Mouse (Mus musculus) adrenal gland, postnatal 14 days (tissue): ENCODE results near the gene Gm28168. TPM values are rescaled to one million over a fixed set of nuclear protein-coding genes. Genes with fewer than 3 reads are reported as not detected.
"Not testable (repeated sequence)": the region's sequence is repeated elsewhere in the genome, so short reads cannot be mapped to it uniquely, and the experiment has no call there.

Source experiments
- DNase-seq: peaks from one replicate; pipeline ENCODE4 v3.0.0; 2021; ENCODE audit warnings: mixed read lengths
- long read RNA-seq, 2 experiments: library from polyadenylated mRNA; stranded (forward); transcript quantifications; one replicate each; pipeline ENCODE4 v2.0.0; 2021
- total RNA-seq: library from RNA; stranded (reverse); gene quantifications from 2 replicates; pipeline ENCODE4 v1.2.3, GENCODE M21; 2021

Gm28168 gene
- total RNA-seq, result not detected in 2 replicates
- long read RNA-seq, experiment 1, result 0 reads
- long read RNA-seq, experiment 2, result 0 reads

- DNase-seq, result not testable (repeated sequence)
These were observed at the start of gene Gm28168 for GRCm38 (mm10) chr1:117927715-117928114. Gene Gm28168 (plus strand): TSS chr1:117928015.

GRCm38 (mm10) chr1:117965639-117966038 is 37.8 kb downstream of the Gm28168 start, which contains the start of gene Gm7145:
Gene Gm7145 (plus strand): TSS chr1:117965939.
- no peak for DNase-seq

Other genes starting within 250 kb of the Gm28168 start
- gene Gm28363, start 230.9 kb upstream of the Gm28168 start, total RNA-seq, result not detected in 2 replicates
- not detected in 2 replicates for gene B020011L13Rik, start 146.9 kb upstream of the Gm28168 start, total RNA-seq
- not detected in 2 replicates for gene Gm28360, start 97.9 kb upstream of the Gm28168 start, total RNA-seq
- not detected in 2 replicates for gene Gm7145, start 37.9 kb downstream of the Gm28168 start, total RNA-seq
- gene Gm29106, start 248.5 kb downstream of the Gm28168 start, total RNA-seq, result not detected in 2 replicates